Mouse (Mus musculus) ovary, adult 18-20 months (tissue): ENCODE measurements around the gene Fbxo42.

Source experiments
- DNase-seq: peaks from one replicate; pipeline ENCODE4 v3.0.0; 2022; ENCODE audit warnings: low spot score, mixed read lengths

Gene Fbxo42

DNA sequence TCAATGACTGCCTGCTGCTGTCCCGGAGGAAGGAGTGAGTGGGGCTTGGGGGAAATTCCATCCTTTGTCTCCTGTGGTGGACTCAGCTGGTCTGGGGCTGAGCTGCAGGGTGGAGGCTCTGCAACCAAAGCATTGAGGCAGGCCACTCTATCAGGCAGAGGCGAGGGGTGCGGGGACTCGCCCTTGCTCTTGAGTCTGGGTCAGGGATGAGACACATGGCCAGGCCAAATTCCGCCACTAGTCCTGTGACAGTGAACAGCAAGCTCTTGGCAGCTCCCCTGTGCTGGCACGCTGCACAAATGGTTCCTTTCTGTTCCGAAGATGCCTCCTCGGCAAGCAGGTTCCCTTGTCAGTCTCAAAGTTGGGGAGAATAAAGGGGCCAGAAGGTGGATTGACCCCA is 103.4 kb downstream of the Fbxo42 start:
- DNase-seq: no peak

DNA sequence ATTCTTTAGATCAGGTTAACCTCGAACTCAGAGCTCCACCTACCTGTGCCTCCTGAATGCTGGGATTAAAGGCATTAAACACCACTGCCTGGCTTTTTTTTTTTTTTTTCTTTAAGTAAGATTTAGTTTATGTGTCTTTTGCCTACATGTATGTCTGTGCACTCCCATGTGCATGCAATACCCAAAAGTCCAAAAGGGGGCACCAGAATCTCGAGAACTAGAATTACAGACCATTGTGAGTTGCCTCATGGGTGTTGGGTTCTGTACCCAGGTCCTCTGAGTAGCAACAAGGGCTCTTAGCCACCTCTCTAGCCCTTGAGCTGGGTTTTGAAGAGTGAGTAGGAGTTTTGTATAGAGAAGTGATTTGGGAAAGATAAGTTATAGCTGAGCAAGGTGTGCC is 104.9 kb downstream of the Fbxo42 start:
- no peak for DNase-seq
